Mouse (Mus musculus): ENCODE data around the gene Ap4e1. TPM values are rescaled to one million over a fixed set of nuclear protein-coding genes. Genes with fewer than 3 reads are reported as not detected.
"Not testable (repeated sequence)": the region's sequence is repeated elsewhere in the genome, so short reads cannot be mapped to it uniquely, and the experiment has no call there.

The Ap4e1 gene
- polyA plus RNA-seq, 1 experiment from 2014 or later: 12.1 TPM

DNA sequence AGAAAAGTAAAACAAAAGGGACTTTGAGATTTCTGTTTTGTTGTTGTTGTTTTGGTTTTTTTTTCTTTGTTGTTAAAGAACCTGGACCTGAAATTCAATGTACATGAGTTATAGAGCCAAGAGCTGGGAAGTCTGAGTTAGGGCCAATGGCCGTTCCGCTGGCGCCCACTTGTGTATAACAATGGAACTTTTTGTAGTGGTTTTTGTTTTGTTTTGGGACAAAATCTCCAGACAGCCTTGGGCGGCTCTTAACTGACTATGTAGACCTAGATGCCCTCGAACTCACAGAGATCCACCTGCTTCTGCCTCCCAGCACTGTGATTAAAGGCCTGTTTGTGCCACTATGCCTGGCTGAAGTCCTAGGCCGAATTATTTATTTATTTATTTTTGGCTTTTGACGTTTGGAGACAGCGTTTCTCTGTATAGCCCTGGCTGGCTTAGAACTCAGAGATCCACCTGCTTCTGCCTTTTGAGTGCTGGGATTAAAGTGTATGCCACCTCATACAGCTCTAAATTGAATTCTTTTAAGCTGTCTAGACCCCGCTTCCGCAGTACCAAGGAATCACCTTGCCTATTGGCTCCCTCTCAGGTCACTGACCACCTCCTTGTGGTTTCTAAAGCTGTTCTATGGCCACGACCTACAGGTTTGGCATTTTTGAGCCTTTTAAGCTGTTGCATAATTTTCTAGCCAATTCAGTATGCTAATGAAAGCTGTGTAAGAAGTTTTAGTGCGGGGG, 1.7 kb upstream of the Ap4e1 start:
- WGBS: 45% methylated on average over 12 of the region's 12 CpGs
- H3K9me3 ChIP-seq (replicated peaks): no peaks in the 10 kb centered on the region
- H3K27ac ChIP-seq: no peak overlapping the region; the same call in 1 of the 2 replicates
- H3K27me3 ChIP-seq: no peaks in the 10 kb centered on the region
- peaks cover 9% of the 10 kb centered on the region for H3K36me3 ChIP-seq
- 0 out of 2 replicates have a peak, but pooled peaks have one; percentile 13 for ATAC-seq (replicated peaks; ENCODE audit: low FRiP score)
- peaks cover 17% of the 10 kb centered on the region for H3K4me1 ChIP-seq
- H3K9ac ChIP-seq: no peak overlapping the region
- peak overlapping the region; percentile 29 for H3K4me3 ChIP-seq (replicated peaks)
- H3K4me2 ChIP-seq: peak overlapping the region; percentile 49

DNA sequence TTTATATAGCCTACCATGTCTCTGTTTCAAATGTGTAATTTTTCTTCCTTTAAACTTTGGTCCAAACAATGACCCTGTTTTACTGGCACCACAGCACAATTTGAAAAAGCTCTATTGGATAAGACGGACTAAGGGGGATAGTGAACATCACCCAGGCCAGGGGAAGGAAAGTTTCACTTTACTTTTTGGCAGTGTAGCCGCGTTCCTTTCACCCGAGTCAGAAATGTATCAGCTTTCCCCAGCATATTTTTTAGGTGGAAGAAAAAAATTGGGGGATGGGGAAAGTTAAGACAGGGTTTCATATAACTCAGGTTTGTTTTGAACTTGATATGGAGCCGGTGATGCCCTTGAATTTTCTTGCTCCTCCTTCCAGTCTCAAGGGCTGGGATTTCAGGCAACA, 1.0 kb upstream of the Ap4e1 start:
- Histone ChIP-seq H3K9me3 (replicated peaks) (no peaks in the 10 kb centered on the region), H3K9ac (no peak overlapping the region), H3K27me3 (no peaks in the 10 kb centered on the region), H3K27ac (no peak overlapping the region), H3K36me3 (peaks cover 16% of the 10 kb centered on the region), H3K4me2 (no peak overlapping the region), H3K4me3 (replicated peaks) (no peak overlapping the region), H3K4me1 (peaks cover 17% of the 10 kb centered on the region)
- WGBS: 60% methylated on average over 5 of the region's 5 CpGs
- ATAC-seq (replicated peaks; ENCODE audit: low FRiP score): no peak

DNA sequence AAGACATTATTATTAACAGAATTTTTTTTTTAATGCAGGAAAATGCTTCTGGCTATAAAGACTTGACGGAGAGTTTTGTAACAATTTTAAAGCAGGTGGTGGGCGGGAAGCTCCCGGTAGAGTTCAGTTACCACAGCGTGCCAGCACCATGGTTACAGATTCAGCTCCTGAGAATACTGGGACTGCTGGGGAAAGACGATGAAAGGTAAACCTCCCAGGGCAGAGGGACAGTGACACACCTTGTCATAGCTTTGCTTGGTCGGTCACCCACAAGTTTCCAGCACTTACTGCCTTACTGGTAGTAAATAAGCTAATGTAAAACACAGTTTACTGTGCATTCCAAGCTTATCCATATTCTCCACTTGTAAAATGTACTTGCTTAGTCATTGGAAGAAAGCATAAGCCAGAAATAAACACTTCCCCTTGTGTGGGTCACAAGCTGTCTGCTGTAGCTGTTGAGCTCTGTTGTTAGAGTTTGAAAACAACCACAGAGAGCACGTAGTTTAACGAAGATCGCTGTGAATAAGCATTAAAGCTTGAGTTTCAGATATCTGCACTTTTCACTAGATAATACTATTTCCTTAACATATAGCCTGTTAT, 26.6 kb downstream of the Ap4e1 start:
- peaks cover 52% of the 10 kb centered on the region for H3K36me3 ChIP-seq
- 93% methylated on average over 9 of the region's 9 CpGs for WGBS

DNA sequence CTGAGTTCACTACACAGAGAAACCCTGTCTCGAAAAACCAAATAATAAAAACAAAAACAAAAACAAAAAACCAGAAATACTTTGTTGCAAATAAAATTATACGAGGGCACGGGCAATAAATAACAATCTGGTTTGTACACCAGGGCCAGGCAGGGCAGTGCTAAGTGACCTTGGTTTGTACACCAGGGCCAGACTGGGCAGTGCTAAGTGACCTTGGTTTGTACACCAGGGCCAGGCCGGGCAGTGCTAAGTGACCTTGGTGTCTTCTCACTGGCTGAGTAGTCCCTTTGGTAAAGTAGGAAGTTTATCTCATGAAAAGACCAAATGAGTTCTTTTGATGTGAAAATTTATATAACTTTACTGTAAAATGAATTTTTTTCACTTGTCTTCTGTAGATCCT, 28.8 kb downstream of the Ap4e1 start:
- WGBS: 89% methylated on average over 4 of the region's 4 CpGs
- Histone ChIP-seq H3K27me3 (no peaks in the 10 kb centered on the region), H3K36me3 (peaks cover 51% of the 10 kb centered on the region), H3K9ac (no peak overlapping the region), H3K4me3 (replicated peaks) (no peak overlapping the region), H3K4me1 (no peaks in the 10 kb centered on the region), H3K9me3 (replicated peaks) (no peaks in the 10 kb centered on the region), H3K4me2 (no peak overlapping the region), H3K27ac (no peak overlapping the region)
- ATAC-seq (replicated peaks; ENCODE audit: low FRiP score): no peak

More for the DNA sequence above, 26.6 kb downstream of the Ap4e1 start:
- H3K27ac ChIP-seq: no peak overlapping the region
- no peak for ATAC-seq (replicated peaks; ENCODE audit: low FRiP score)
- no peaks in the 10 kb centered on the region for H3K4me1 ChIP-seq
- H3K9ac ChIP-seq: no peak overlapping the region
- no peak overlapping the region for H3K4me3 ChIP-seq (replicated peaks)
- H3K4me2 ChIP-seq: no peak overlapping the region
- no peaks in the 10 kb centered on the region for H3K27me3 ChIP-seq
- no peaks in the 10 kb centered on the region for H3K9me3 ChIP-seq (replicated peaks)

GRCm38 (mm10) chr2:127061471-127061870, 53.0 kb downstream of the Ap4e1 start:
- Histone ChIP-seq H3K4me3 (replicated peaks) (no peak overlapping the region), H3K27ac (no peak overlapping the region), H3K9ac (no peak overlapping the region), H3K27me3 (no peaks in the 10 kb centered on the region), H3K4me2 (no peak overlapping the region), H3K9me3 (replicated peaks) (no peaks in the 10 kb centered on the region), H3K36me3 (peaks cover 72% of the 10 kb centered on the region), H3K4me1 (no peaks in the 10 kb centered on the region)
- WGBS: 94% methylated on average over 9 of the region's 9 CpGs
- no peak for ATAC-seq (replicated peaks; ENCODE audit: low FRiP score)

DNA sequence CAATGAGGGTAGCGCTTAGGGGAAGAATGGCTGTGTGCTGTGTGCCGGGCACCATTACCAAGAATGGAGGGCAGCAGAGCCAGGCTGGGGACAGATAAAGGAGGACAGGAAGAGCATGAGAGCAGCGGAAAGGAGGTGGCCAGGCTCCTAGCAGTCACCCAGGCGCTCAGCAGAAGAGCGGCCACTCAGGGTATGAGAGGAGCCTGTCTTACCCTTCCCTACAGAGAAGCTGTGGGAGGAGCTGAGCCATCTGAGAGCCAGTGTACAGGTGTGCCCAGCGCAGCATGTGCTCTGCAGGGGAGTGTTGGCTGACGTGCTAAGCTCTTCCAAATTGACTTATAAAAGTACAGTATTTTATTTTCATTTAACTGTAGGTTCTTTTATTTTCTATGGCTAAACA, 60.3 kb downstream of the Ap4e1 start:
- Histone ChIP-seq H3K27ac (no peak overlapping the region), H3K4me1 (peaks cover 13% of the 10 kb centered on the region), H3K9ac (no peak overlapping the region), H3K27me3 (no peaks in the 10 kb centered on the region), H3K4me2 (no peak overlapping the region), H3K4me3 (replicated peaks) (no peak overlapping the region), H3K9me3 (replicated peaks) (no peaks in the 10 kb centered on the region), H3K36me3 (peaks cover 13% of the 10 kb centered on the region; the same call in 1 of the 2 replicates)
- ATAC-seq (replicated peaks; ENCODE audit: low FRiP score): no peak
- WGBS: 81% methylated on average over 7 of the region's 7 CpGs

- Histone ChIP-seq H3K4me1 (peaks cover 13% of the 10 kb centered on the region), H3K36me3 (peaks cover 13% of the 10 kb centered on the region; the same call in 1 of the 2 replicates), H3K4me3 (replicated peaks) (peak overlapping the region; percentile 75), H3K4me2 (peak overlapping the region; percentile 71), H3K27me3 (no peaks in the 10 kb centered on the region), H3K27ac (peak overlapping the region; percentile 75), H3K9me3 (replicated peaks) (no peaks in the 10 kb centered on the region), H3K9ac (peak overlapping the region; percentile 73)
- 8% methylated on average over 11 of the region's 11 CpGs for WGBS
- ATAC-seq (replicated peaks; ENCODE audit: low FRiP score): no peak
Measured at GRCm38 (mm10) chr2:127069781-127070434, 61.4 kb downstream of the Ap4e1 start.

GRCm38 (mm10) chr2:127070435-127070841, 61.9 kb downstream of the Ap4e1 start, which contains the start of gene Blvra:
Gene Blvra (plus strand): TSS chr2:127070665.
- peak; percentile 100 for ATAC-seq (replicated peaks; ENCODE audit: low FRiP score)
- Histone ChIP-seq H3K9ac (peak within 1 kb of the TSS; percentile 73), H3K9me3 (replicated peaks) (no peaks in the 10 kb centered on the region), H3K4me1 (peaks cover 13% of the 10 kb centered on the region), H3K27me3 (no peaks in the 10 kb centered on the region), H3K27ac (peak within 1 kb of the TSS; percentile 75), H3K4me3 (replicated peaks) (peak within 1 kb of the TSS; percentile 75), H3K36me3 (peaks cover 13% of the 10 kb centered on the region; the same call in 1 of the 2 replicates), H3K4me2 (peak within 1 kb of the TSS; percentile 71)
- 0% methylated on average over 32 of the region's 32 CpGs for WGBS

GRCm38 (mm10) chr2:127070879-127071278, 62.4 kb downstream of the Ap4e1 start:
- no peaks in the 10 kb centered on the region for H3K27me3 ChIP-seq
- peak overlapping the region; percentile 75 for H3K4me3 ChIP-seq (replicated peaks)
- peak overlapping the region; percentile 73 for H3K9ac ChIP-seq
- H3K4me2 ChIP-seq: peak overlapping the region; percentile 71
- 12% methylated on average over 9 of the region's 9 CpGs for WGBS
- H3K4me1 ChIP-seq: peaks cover 13% of the 10 kb centered on the region
- H3K9me3 ChIP-seq (replicated peaks): no peaks in the 10 kb centered on the region
- H3K27ac ChIP-seq: peak overlapping the region; percentile 75
- peaks cover 9% of the 10 kb centered on the region; the same call in 1 of the 2 replicates for H3K36me3 ChIP-seq
- ATAC-seq (replicated peaks; ENCODE audit: low FRiP score): no peak; the same call in 1 of the 2 replicates

DNA sequence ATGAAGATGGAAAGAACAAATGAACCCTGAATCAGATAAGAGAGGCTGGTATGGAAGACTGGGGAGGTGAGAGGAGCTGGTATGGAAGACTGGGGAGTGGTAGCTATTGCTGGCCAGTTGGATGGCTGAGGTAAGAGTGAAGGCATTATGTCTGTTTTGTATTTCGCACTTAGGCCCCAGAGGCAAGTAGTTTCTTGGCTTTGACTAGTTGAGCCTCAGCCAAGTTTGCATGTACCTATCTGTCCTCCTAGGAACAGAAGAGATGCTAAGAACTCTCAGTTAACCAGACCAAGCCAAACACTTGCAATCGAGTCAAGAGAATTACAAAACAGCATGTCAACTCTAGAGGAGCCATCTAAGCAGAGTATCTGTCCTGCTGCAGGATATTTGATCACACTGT, 65.6 kb downstream of the Ap4e1 start:
- Histone ChIP-seq H3K4me3 (replicated peaks) (no peak overlapping the region), H3K4me1 (peaks cover 13% of the 10 kb centered on the region), H3K4me2 (no peak overlapping the region), H3K27me3 (no peaks in the 10 kb centered on the region), H3K9me3 (replicated peaks) (no peaks in the 10 kb centered on the region), H3K27ac (no peak overlapping the region), H3K9ac (no peak overlapping the region), H3K36me3 (no peaks in the 10 kb centered on the region)
- WGBS: 94% methylated on average over 2 of the region's 2 CpGs
- ATAC-seq (replicated peaks; ENCODE audit: low FRiP score): no peak

DNA sequence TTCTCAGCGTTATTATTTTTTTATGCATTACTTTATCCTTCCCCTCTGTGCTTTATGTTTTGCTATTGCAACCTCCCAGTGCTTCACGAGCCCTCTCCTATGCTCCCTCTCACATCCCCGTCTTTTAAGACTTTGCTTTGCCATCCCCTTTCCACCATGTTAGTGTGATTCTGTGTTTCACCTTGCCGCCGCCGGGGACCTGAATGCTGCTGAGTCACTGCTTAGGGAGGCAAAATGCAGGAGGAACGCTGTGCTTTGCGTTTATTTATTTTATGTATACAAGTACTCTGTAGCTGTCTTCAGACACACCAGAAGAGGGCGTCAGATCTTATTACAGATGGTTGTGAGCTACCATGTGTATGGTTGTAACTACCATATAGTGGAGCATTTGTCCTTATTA, 69.1 kb downstream of the Ap4e1 start:
- WGBS: 79% methylated on average over 9 of the region's 9 CpGs

DNA sequence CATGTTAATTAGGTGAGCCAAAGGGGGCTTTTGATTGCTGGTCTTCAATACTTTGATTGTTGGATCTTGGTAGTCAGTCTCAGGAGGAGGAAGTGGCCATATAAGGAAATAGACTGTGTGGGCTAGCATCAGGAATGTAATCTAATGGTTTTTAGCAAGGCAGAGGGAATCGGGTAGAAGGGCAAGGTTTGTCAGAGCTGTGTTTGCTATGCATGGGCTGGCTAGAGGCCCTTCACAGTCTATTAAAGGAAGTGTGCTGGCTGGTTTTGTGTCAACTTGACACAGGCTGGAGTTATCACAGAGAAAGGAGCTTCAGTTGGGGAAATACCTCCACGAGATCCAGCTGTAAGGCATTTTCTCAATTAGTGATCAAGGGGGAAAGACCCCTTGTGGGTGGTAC, 70.5 kb downstream of the Ap4e1 start:
- H3K4me1 ChIP-seq; H3K9me3 ChIP-seq (replicated peaks); H3K9ac ChIP-seq; H3K4me2 ChIP-seq; H3K4me3 ChIP-seq (replicated peaks); H3K36me3 ChIP-seq; H3K27me3 ChIP-seq; H3K27ac ChIP-seq; ATAC-seq (replicated peaks; ENCODE audit: low FRiP score): not testable (repeated sequence)
- 58% methylated on average over 2 of the region's 2 CpGs for WGBS

More for the DNA sequence above, 69.1 kb downstream of the Ap4e1 start:
- H3K9me3 ChIP-seq (replicated peaks): no peaks in the 10 kb centered on the region
- H3K4me1 ChIP-seq: no peaks in the 10 kb centered on the region
- H3K9ac ChIP-seq: no peak overlapping the region
- H3K4me2 ChIP-seq: no peak overlapping the region
- H3K27ac ChIP-seq: no peak overlapping the region
- H3K27me3 ChIP-seq: no peaks in the 10 kb centered on the region
- no peaks in the 10 kb centered on the region; the same call in 1 of the 2 replicates for H3K36me3 ChIP-seq
- ATAC-seq (replicated peaks; ENCODE audit: low FRiP score): no peak
- no peak overlapping the region for H3K4me3 ChIP-seq (replicated peaks)
